Mouse (Mus musculus) layer of hippocampus, adult 2 months (tissue): ENCODE data around the gene Rex1bd. TPM values are rescaled to one million over a fixed set of nuclear protein-coding genes. Genes with fewer than 3 reads are reported as not detected.
A peak's percentile ranks its signal among the peaks of the same experiment; 100 is the strongest.

Source experiments
- DNase-seq, 2 experiments: peaks; one replicate each; pipeline ENCODE4 v3.0.0; 2022; ENCODE audit warnings: low spot score in 2 of 2
- H3K27ac ChIP-seq: fragments of 200-600 bp; 2 replicates; pipeline ENCODE4 v1.8.1; 2022
- H3K4me3 ChIP-seq: fragments of 200-600 bp; 2 replicates; pipeline ENCODE4 v1.8.1; 2022; ENCODE audit warnings: mild to moderate bottlenecking
- CTCF ChIP-seq: fragments of 200-600 bp; conservative IDR thresholded peaks from 2 replicates; pipeline ENCODE4 v1.8.1; 2022; ENCODE audit warnings: antibody characterized with exemption, mild to moderate bottlenecking, moderate library complexity
- total RNA-seq, 2 experiments: library from RNA; stranded (reverse); gene quantifications; 2 replicates each; pipeline ENCODE4 v1.2.3; 2021

Gene Rex1bd
- total RNA-seq, 2 experiments from 2014 or later, result 93.9 to 98.1 TPM

- no peak for DNase-seq
- Histone ChIP-seq H3K27ac (peak overlapping the region; percentile 93), H3K4me3 (no peak overlapping the region)
- no peak for TF ChIP-seq CTCF
Observed at GRCm38 (mm10) chr8:70462516-70462813, 44.1 kb downstream of the Rex1bd start.

- no peak for DNase-seq
- no peak for TF ChIP-seq CTCF
- Histone ChIP-seq H3K27ac (peak overlapping the region; percentile 93), H3K4me3 (no peak overlapping the region)
Observed at GRCm38 (mm10) chr8:70461765-70462515, 44.6 kb downstream of the Rex1bd start.

GRCm38 (mm10) chr8:70460606-70461005 lies 45.9 kb downstream of the Rex1bd start:
- H3K27ac ChIP-seq, result peak overlapping the region; percentile 93
- DNase-seq, result no peak
- H3K4me3 ChIP-seq, result no peak overlapping the region
- TF ChIP-seq CTCF, result no peak

- peak overlapping the region; percentile 93 for H3K27ac ChIP-seq
- TF ChIP-seq CTCF, result no peak
- no peak overlapping the region for H3K4me3 ChIP-seq
- no peak for DNase-seq
Observed at GRCm38 (mm10) chr8:70460199-70460598, 46.4 kb downstream of the Rex1bd start.

- H3K4me3 ChIP-seq, result no peak overlapping the region
- H3K27ac ChIP-seq, result peak overlapping the region; percentile 93
- TF ChIP-seq CTCF, result peak; percentile 56
- DNase-seq, result no peak
Observed at GRCm38 (mm10) chr8:70459636-70460035, 46.9 kb downstream of the Rex1bd start.

GRCm38 (mm10) chr8:70458462-70458861 lies 48.1 kb downstream of the Rex1bd start:
- no peak for DNase-seq
- TF ChIP-seq CTCF, result no peak

GRCm38 (mm10) chr8:70457882-70458281 lies 48.7 kb downstream of the Rex1bd start:
- Histone ChIP-seq H3K4me3 (no peak overlapping the region), H3K27ac (no peak overlapping the region)
- DNase-seq, result no peak
- TF ChIP-seq CTCF, result no peak

More at GRCm38 (mm10) chr8:70458462-70458861, 48.1 kb downstream of the Rex1bd start:
- Histone ChIP-seq H3K27ac (no peak overlapping the region), H3K4me3 (no peak overlapping the region)

GRCm38 (mm10) chr8:70456996-70457395 lies 49.6 kb downstream of the Rex1bd start:
- no peak for TF ChIP-seq CTCF
- H3K27ac ChIP-seq, result peak overlapping the region; percentile 43; the same call in 1 of the 2 replicates
- no peak overlapping the region for H3K4me3 ChIP-seq
- no peak for DNase-seq

Other genes starting within 250 kb of the Rex1bd start
- gene Homer3, start 223.9 kb downstream of the Rex1bd start, total RNA-seq, result 10 to 100 TPM; 87.7 to 90.5 TPM
- gene Ddx49, start 204.3 kb downstream of the Rex1bd start, total RNA-seq, result 10 to 100 TPM; 45.5 to 52.1 TPM
- gene Cope, start 204.2 kb downstream of the Rex1bd start, total RNA-seq, result 100 to 1,000 TPM; 139 to 157 TPM
- gene Cers1, start 191.0 kb downstream of the Rex1bd start, total RNA-seq, result 100 to 1,000 TPM; 110 to 113 TPM
- 10 to 100 TPM; 12.1 to 14.4 TPM for gene Gdf1, start 176.9 kb downstream of the Rex1bd start, total RNA-seq
- gene Upf1, start 153.5 kb downstream of the Rex1bd start, total RNA-seq, result 10 to 100 TPM; 67.7 to 68.7 TPM
- under 1 TPM; 0.29 to 0.56 TPM for gene Comp, start 133.2 kb downstream of the Rex1bd start, total RNA-seq
- gene Crtc1, start 67.2 kb downstream of the Rex1bd start, total RNA-seq, result 100 to 1,000 TPM; 191 to 208 TPM
- 10 to 100 TPM; 56.8 to 60.2 TPM for gene Klhl26, start 29.8 kb downstream of the Rex1bd start, total RNA-seq
- gene Tmem59l, start 19.4 kb downstream of the Rex1bd start, total RNA-seq, result 100 to 1,000 TPM; 321 to 339 TPM
- gene Crlf1, start 13.6 kb downstream of the Rex1bd start, total RNA-seq, result 10 to 100 TPM; 44.5 to 47.1 TPM
- 1,000 to 10,000 TPM in 1 of 2 experiments, 100 to 1,000 TPM in 1; 970 to 1,000 TPM for gene Uba52, start 4.0 kb upstream of the Rex1bd start, total RNA-seq
- 100 to 1,000 TPM; 447 to 453 TPM for gene Fkbp8, start 21.0 kb upstream of the Rex1bd start, total RNA-seq
- gene Kxd1, start 21.2 kb upstream of the Rex1bd start, total RNA-seq, result 10 to 100 TPM; 37.2 to 40.7 TPM
- 10 to 100 TPM; 20.5 to 24.4 TPM for gene Ell, start 32.7 kb upstream of the Rex1bd start, total RNA-seq
- 10 to 100 TPM; 41.4 to 46.4 TPM for gene Isyna1, start 87.6 kb upstream of the Rex1bd start, total RNA-seq
- 100 to 1,000 TPM; 274 to 297 TPM for gene Ssbp4, start 102.1 kb upstream of the Rex1bd start, total RNA-seq
- under 1 TPM; 0.54 to 0.97 TPM for gene Lrrc25, start 109.4 kb upstream of the Rex1bd start, total RNA-seq
- gene Gdf15, start 125.7 kb upstream of the Rex1bd start, total RNA-seq, result under 1 TPM in 1 of 2 experiments, not detected in 1; 0.25 TPM
- 10 to 100 TPM; 25.4 to 29.1 TPM for gene Pgpep1, start 153.6 kb upstream of the Rex1bd start, total RNA-seq
- gene Lsm4, start 166.5 kb upstream of the Rex1bd start, total RNA-seq, result 10 to 100 TPM; 58.2 to 61.8 TPM
- 100 to 1,000 TPM; 165 to 181 TPM for gene Jund, start 192.2 kb upstream of the Rex1bd start, total RNA-seq
- under 1 TPM; 0.07 to 0.08 TPM for gene Iqcn, start 196.7 kb upstream of the Rex1bd start, total RNA-seq
- gene Gm3336, start 211.8 kb upstream of the Rex1bd start, total RNA-seq, result not detected
- 1 to 10 TPM; 1.4 to 1.5 TPM for gene Pde4c, start 217.0 kb upstream of the Rex1bd start, total RNA-seq
- 100 to 1,000 TPM; 775 to 798 TPM for gene Rab3a, start 247.9 kb upstream of the Rex1bd start, total RNA-seq